Mouse (Mus musculus): ENCODE measurements around the gene Prkcq. TPM values are rescaled to one million over a fixed set of nuclear protein-coding genes. Genes with fewer than 3 reads are reported as not detected.
"Not testable (repeated sequence)": the region's sequence is repeated elsewhere in the genome, so short reads cannot be mapped to it uniquely, and the experiment has no call there.

Gene Prkcq
- total RNA-seq, 2 experiments from 2014 or later: 1.8 to 2.9 TPM

- intact Hi-C loops (cut with DNase I): no loop called here
- DNase-seq: peak in 1 of 2 experiments; percentile 31
These were observed 167.3 kb downstream of the Prkcq start for GRCm38 (mm10) chr2:11338931-11339839.

- DNase-seq: no peak
- intact Hi-C loops (cut with DNase I): no loop called here
These were observed 172.8 kb downstream of the Prkcq start for GRCm38 (mm10) chr2:11344691-11345090.

GRCm38 (mm10) chr2:11346419-11346818 lies 174.5 kb downstream of the Prkcq start:
- intact Hi-C loops (cut with DNase I): not testable (repeated sequence)

GRCm38 (mm10) chr2:11347791-11348190 lies 175.9 kb downstream of the Prkcq start:
- intact Hi-C loops (cut with DNase I): no loop called here
- no peak for DNase-seq

More at GRCm38 (mm10) chr2:11346419-11346818, 174.5 kb downstream of the Prkcq start:
- not testable (repeated sequence) for DNase-seq

Measured in heart, postnatal 14 days (tissue).